Mouse (Mus musculus) small intestine, adult 2 months (tissue): ENCODE results near the gene Ypel3.

Experiments used
- CTCF ChIP-seq: fragments of 200-500 bp; IDR thresholded peaks from 2 replicates; pipeline ENCODE4 v1.5.1; 2012; ENCODE audit warnings: low read depth, mild to moderate bottlenecking, control low read depth, inconsistent platforms, low read length, moderate library complexity, mixed read lengths; ENCODE audit not compliant: insufficient replicate concordance, insufficient read length; ENCODE audit errors: extremely low read depth
- POLR2A ChIP-seq: fragments of 200-500 bp; IDR thresholded peaks from 2 replicates; pipeline ENCODE4 v1.6.1; 2012; ENCODE audit warnings: low read depth, mild to moderate bottlenecking, control low read depth, inconsistent platforms, low read length, moderate library complexity

- TF ChIP-seq POLR2A = no peak
- TF ChIP-seq CTCF = no peak
These were observed 30.7 kb upstream of the Ypel3 start for GRCm38 (mm10) chr7:126746066-126746465.
